Mouse (Mus musculus) bone marrow, adult 2 months (tissue): ENCODE data around the gene Cdh10. TPM values are rescaled to one million over a fixed set of nuclear protein-coding genes. Genes with fewer than 3 reads are reported as not detected.

Experiments
- H3K27ac ChIP-seq: fragments of 200-500 bp; 2 replicates; pipeline ENCODE4 v1.5.1; 2012; ENCODE audit warnings: low read depth, mild to moderate bottlenecking, control low read depth, inconsistent platforms, low read length; ENCODE audit not compliant: control insufficient read depth, poor library complexity, insufficient read depth
- H3K4me1 ChIP-seq: fragments of 200-500 bp; 2 replicates; pipeline ENCODE4 v1.6.1; 2011; ENCODE audit warnings: low read length; ENCODE audit not compliant: control insufficient read depth, insufficient read depth
- H3K4me3 ChIP-seq: fragments of 200-500 bp; replicated peaks from 2 replicates; pipeline ENCODE3; 2011; ENCODE audit warnings: mild to moderate bottlenecking, low read depth, low read length, control low read depth; ENCODE audit not compliant: control insufficient read depth
- CTCF ChIP-seq: fragments of 200-500 bp; IDR thresholded peaks from 2 replicates; pipeline ENCODE4 v1.5.1; 2011; ENCODE audit warnings: low read length, control low read depth; ENCODE audit not compliant: control insufficient read depth, insufficient read depth
- POLR2A ChIP-seq: fragments of 200-500 bp; IDR thresholded peaks from 2 replicates; pipeline ENCODE4 v1.6.1; 2011; ENCODE audit warnings: low read depth, mild to moderate bottlenecking, control low read depth, low read length, borderline replicate concordance; ENCODE audit not compliant: control insufficient read depth
- WGBS: fragments of 180-500 bp; shearing (Covaris S2); methylation state at CpG from one replicate; pipeline ENCODE4 v1.1.7; 2018; 5-methylcytosine and 5-hydroxymethylcytosine counted together
- polyA plus RNA-seq: library from polyadenylated mRNA; stranded (reverse); fragments of >200 nt; gene quantifications from 2 replicates; pipeline ENCODE4 v1.2.4, GENCODE M21; 2011; ENCODE audit warnings: low replicate concordance; ENCODE audit not compliant: missing spikeins, insufficient read depth, insufficient read length

Cdh10 gene
- polyA plus RNA-seq, 1 experiment = 0.77 TPM

DNA sequence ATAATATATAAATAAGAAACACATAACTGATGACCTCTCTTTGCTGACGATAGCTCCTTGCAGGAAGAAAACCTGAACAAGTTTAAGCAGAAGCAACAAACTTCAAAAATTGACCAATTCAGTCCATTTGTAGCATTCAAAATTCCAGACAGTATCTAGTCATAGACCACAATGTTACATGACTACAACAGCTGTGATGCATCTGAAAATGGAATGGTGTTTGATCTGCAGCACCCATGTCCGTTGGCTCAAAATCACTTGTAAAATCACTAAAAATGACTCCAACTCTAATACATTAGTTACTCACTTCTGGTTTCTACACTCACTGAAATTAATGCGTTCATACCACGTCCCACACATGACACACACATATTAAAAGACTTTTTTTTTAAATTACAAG, 91.9 kb downstream of the Cdh10 start:
- Histone ChIP-seq H3K4me3 (no peak overlapping the region), H3K27ac (no peak overlapping the region), H3K4me1 (no peaks in the 10 kb centered on the region)
- 75% methylated on average over 4 of the region's 4 CpGs for WGBS
- TF ChIP-seq POLR2A (no peak), CTCF (no peak)

DNA sequence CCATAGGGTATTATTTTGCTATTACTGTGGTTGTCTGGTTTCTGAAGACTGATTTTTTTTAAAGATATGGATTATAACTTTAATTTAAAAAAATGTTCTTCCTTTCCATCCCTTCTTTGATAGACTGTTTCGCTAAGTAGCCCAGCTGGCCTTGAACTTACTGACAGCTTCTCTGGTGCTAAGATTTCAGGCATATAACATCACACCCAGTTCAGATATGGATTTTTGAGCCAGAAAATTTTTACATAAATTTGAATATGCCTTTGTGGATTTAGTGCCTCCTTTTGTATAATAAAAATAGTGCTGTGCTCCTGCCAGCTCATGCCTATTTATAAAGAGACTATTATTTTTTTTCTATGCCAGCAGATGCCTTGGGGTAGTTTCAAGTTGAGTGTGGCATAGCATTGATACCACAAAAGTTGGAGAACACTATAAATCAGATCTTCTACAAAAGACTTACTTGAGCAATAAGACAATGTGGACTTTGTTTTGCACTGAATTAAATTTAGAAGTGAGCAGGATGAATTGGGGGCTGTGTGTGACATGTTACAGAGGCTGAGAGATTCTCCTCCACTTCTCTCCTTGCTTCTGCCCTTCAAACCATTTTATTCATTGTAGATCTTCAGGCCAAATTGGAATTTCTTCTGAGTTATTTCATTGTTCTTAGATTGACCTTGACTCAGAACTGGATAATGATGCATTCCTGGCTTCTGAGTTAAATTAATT, 106.8 kb downstream of the Cdh10 start:
- 62% methylated on average over 1 of the region's 1 CpGs for WGBS
- no peak overlapping the region for H3K27ac ChIP-seq
- H3K4me1 ChIP-seq = no peaks in the 10 kb centered on the region

GRCm38 (mm10) chr15:18926964-18927363, 108.2 kb downstream of the Cdh10 start:
- TF ChIP-seq POLR2A (no peak), CTCF (no peak)
- 72% methylated on average over 2 of the region's 2 CpGs for WGBS

More for the DNA sequence above, 106.8 kb downstream of the Cdh10 start:
- no peak overlapping the region for H3K4me3 ChIP-seq
- TF ChIP-seq POLR2A = no peak
- TF ChIP-seq CTCF = no peak

DNA sequence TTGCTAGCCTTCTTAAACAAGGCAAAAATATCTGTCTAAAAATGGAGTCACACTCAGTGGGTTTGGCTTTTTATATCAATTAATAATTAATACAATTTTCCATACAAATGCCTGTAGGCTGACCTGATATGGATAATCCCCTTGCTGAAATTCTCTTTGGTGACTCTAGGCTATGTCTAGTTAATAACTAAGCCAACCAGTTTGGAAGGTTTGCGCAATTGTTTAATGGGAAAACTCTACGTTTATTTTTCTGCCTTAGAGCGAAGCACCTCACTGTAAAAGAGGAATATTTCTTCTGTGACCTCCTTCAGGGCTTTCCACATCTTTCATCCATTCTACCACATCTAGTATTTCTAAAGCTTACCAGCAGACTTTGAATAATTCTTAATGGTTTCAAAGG, 133.5 kb downstream of the Cdh10 start:
- Histone ChIP-seq H3K4me3 (no peak overlapping the region), H3K27ac (no peak overlapping the region), H3K4me1 (no peaks in the 10 kb centered on the region)
- no peak for TF ChIP-seq CTCF
- 79% methylated on average over 3 of the region's 3 CpGs for WGBS

More at GRCm38 (mm10) chr15:18926964-18927363, 108.2 kb downstream of the Cdh10 start:
- no peak overlapping the region for H3K27ac ChIP-seq
- no peak overlapping the region for H3K4me3 ChIP-seq
- H3K4me1 ChIP-seq = no peaks in the 10 kb centered on the region

DNA sequence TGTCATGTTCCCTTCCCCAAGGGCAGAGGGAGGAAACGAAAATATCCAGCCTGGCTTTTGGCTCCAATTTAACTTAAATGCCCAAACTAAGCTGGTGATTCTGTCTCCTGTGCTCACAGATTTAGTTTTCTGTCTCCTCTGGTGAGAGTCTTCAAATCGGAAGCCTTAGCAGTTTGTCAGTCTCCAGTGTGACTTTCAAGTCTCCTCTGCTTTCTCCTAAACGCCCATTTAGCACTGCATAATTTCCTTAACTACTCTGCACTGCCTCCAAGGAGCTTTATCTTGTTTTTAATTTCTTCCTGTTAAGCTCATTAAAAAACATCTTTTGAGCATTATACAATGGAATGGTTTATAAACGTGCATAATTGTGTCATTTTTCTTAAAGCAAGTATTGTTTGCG, 156.3 kb downstream of the Cdh10 start:
- no peak overlapping the region for H3K4me3 ChIP-seq
- H3K27ac ChIP-seq = no peak overlapping the region
- no peaks in the 10 kb centered on the region for H3K4me1 ChIP-seq
- TF ChIP-seq CTCF (no peak), POLR2A (no peak)
- WGBS = 53% methylated on average over 5 of the region's 5 CpGs

- WGBS = 79% methylated on average over 3 of the region's 3 CpGs
- no peaks in the 10 kb centered on the region for H3K4me1 ChIP-seq
- H3K4me3 ChIP-seq = no peak overlapping the region
- H3K27ac ChIP-seq = no peak overlapping the region
- no peak for TF ChIP-seq POLR2A
- no peak for TF ChIP-seq CTCF
Measured at GRCm38 (mm10) chr15:18984891-18985290, 166.1 kb downstream of the Cdh10 start.

DNA sequence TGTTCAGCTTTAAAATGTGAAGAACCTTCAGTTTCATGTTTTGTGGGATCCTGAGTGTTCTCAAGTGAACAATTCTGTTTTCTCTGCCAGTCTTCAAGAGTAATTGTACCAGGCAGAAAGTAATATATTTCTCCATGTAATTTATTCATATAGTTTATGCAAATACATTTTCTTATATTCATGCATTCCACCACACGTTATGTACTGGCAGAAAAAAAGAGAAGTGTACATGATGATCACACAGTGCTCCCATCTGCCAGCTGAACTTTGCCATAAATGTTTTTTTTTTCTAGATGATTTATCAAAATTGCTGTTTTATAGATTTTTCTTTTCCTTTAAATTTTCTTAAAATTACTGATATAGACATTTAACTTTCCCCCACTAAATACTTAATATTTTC, 168.9 kb downstream of the Cdh10 start:
- no peak for TF ChIP-seq POLR2A
- no peak for TF ChIP-seq CTCF
- 67% methylated on average over 1 of the region's 1 CpGs for WGBS

DNA sequence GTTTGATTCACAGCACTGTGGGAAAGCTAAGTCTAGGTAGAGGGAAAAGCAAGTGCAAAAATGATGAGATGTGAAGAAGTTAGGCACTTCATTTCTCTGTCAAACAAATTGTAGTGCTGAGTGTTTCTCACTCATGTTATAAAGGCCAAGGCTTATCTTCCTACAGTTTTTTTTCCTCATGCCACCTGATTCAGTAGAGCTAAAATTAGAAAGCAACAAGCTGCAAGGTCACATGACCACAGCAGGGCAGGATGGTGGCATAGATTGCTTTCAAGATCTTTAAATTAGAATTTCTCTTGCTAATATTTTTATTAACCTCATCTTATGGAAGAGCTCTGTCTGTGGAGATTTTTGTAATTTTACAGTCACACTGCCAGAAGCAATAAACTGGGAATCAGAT, 174.8 kb downstream of the Cdh10 start:
- no peak overlapping the region for H3K27ac ChIP-seq
- TF ChIP-seq CTCF = no peak
- no peak for TF ChIP-seq POLR2A
- no peak overlapping the region for H3K4me3 ChIP-seq
- H3K4me1 ChIP-seq = no peaks in the 10 kb centered on the region

More for the DNA sequence above, 168.9 kb downstream of the Cdh10 start:
- Histone ChIP-seq H3K4me1 (no peaks in the 10 kb centered on the region), H3K4me3 (no peak overlapping the region), H3K27ac (no peak overlapping the region)

GRCm38 (mm10) chr15:18994294-18994693, 175.5 kb downstream of the Cdh10 start:
- TF ChIP-seq POLR2A (no peak), CTCF (no peak)
- H3K27ac ChIP-seq = no peak overlapping the region
- WGBS = 70% methylated on average over 4 of the region's 4 CpGs
- H3K4me1 ChIP-seq = no peaks in the 10 kb centered on the region
- no peak overlapping the region for H3K4me3 ChIP-seq
